Comparison of ENCODE assay signal across 22 mouse cellular contexts in genomic region chr19:17283317-17283716, GRCm38 (mm10).
DNase-seq lines count a peak whose midpoint lies in the region; ATAC-seq and TF ChIP-seq lines count a peak whose summit lies in the region.
"Had no signal": no experiment of that assay in that cellular context is flagged by ENCODE, and none has a peak within 500 bp of the region (broad histone marks: within the 10 kb centered on the region; RNA-seq: fewer than 3 reads in every experiment).

No protein-coding gene starts in this region.

- no peaks in the 10 kb centered on the region for H3K79me2 ChIP-seq in liver, adult 2 months (ENCODE audit: control insufficient read depth, insufficient read depth, low read length)

- TF ChIP-seq CTCF in kidney, adult 2 months (conservative IDR thresholded peaks at IDR 0.05; ENCODE audit: insufficient read depth, insufficient read length, low read depth, low read length): no peak
- no peak for TF ChIP-seq CTCF in liver, adult 2 months (IDR thresholded peaks at IDR 0.05; ENCODE audit: low read depth, low read length)
- TF ChIP-seq CTCF in liver, postnatal 0 days (IDR thresholded peaks at IDR 0.05; ENCODE audit: low read depth): no peak

- no peaks in the 10 kb centered on the region for H3K9me3 ChIP-seq in kidney, embryonic 16.5 days (ENCODE audit: low read length)
- H3K9me3 ChIP-seq in kidney, embryonic 14.5 days (ENCODE audit: control insufficient read depth, low read length): no peaks in the 10 kb centered on the region
- H3K9me3 ChIP-seq in liver, embryonic 12.5 days (replicated peaks): no peaks in the 10 kb centered on the region
- no peaks in the 10 kb centered on the region for H3K9me3 ChIP-seq in liver, postnatal 0 days (ENCODE audit: low read length)
- H3K9me3 ChIP-seq in liver, embryonic 11.5 days (ENCODE audit: control insufficient read depth, low read length): no peaks in the 10 kb centered on the region
- H3K9me3 ChIP-seq: G1E had no signal

- no peak overlapping the region for H3K9ac ChIP-seq in kidney, embryonic 16.5 days (replicated peaks; ENCODE audit: low read length)
- no peak overlapping the region for H3K9ac ChIP-seq in kidney, embryonic 14.5 days (ENCODE audit: low read depth, low read length)
- H3K9ac ChIP-seq in liver, adult 2 months (ENCODE audit: low read depth, low read length): no peak overlapping the region
- H3K9ac ChIP-seq in liver, embryonic 12.5 days: no peak overlapping the region
- no peak overlapping the region for H3K9ac ChIP-seq in liver, postnatal 0 days (replicated peaks)
- H3K9ac ChIP-seq in liver, embryonic 11.5 days (ENCODE audit: low read depth, low read length): no peak overlapping the region

- DNase-seq in kidney, adult 2 months: peak; percentile 29
- DNase-seq in kidney, adult 9 months: peak; percentile 9
- peak; percentile 92 for DNase-seq in liver, adult 2 months (ENCODE audit: extremely low read depth, low read depth, low spot score)
- DNase-seq in liver, postnatal 0 days: no peak
- no peak for DNase-seq in liver, embryonic 11.5 days (ENCODE audit: low spot score)
- DNase-seq: adrenal gland, adult 2 months; adrenal gland, adult 8-10 months; adrenal gland, postnatal 10 days; adrenal gland, postnatal 14 days; adrenal gland, postnatal 25 days; adrenal gland, postnatal 36 days; B cell, adult 2 months; cerebellum, adult 11 months; cerebellum, adult 11-12 months had no signal

- H3K27ac ChIP-seq in kidney, adult 2 months (ENCODE audit: insufficient read depth, low read depth, low read length): no peak overlapping the region
- no peak overlapping the region for H3K27ac ChIP-seq in kidney, embryonic 16.5 days (ENCODE audit: low read length)
- H3K27ac ChIP-seq in kidney, embryonic 14.5 days (ENCODE audit: low read depth, low read length): no peak overlapping the region
- no peak overlapping the region for H3K27ac ChIP-seq in liver, adult 2 months (replicated peaks; ENCODE audit: insufficient read depth, low read depth, low read length)
- H3K27ac ChIP-seq in liver, embryonic 12.5 days: no peak overlapping the region
- H3K27ac ChIP-seq in liver, postnatal 0 days (ENCODE audit: low read depth): no peak overlapping the region
- no peak overlapping the region for H3K27ac ChIP-seq in liver, embryonic 11.5 days (ENCODE audit: low read depth, low read length)

- no peaks in the 10 kb centered on the region for H3K4me1 ChIP-seq in kidney, adult 2 months (ENCODE audit: control insufficient read depth, insufficient read depth, low read length)
- H3K4me1 ChIP-seq in kidney, embryonic 16.5 days (ENCODE audit: insufficient read depth, low read length): no peaks in the 10 kb centered on the region
- H3K4me1 ChIP-seq in kidney, embryonic 14.5 days (ENCODE audit: control insufficient read depth, insufficient read depth, low read length): no peaks in the 10 kb centered on the region
- H3K4me1 ChIP-seq in liver, adult 2 months (ENCODE audit: control insufficient read depth, insufficient read depth, low read length): peaks cover 10% of the 10 kb centered on the region; the same call in 1 of the 2 replicates
- no peaks in the 10 kb centered on the region for H3K4me1 ChIP-seq in liver, embryonic 12.5 days
- no peaks in the 10 kb centered on the region for H3K4me1 ChIP-seq in liver, postnatal 0 days (ENCODE audit: insufficient read depth)
- H3K4me1 ChIP-seq in liver, embryonic 11.5 days (replicated peaks; ENCODE audit: control insufficient read depth, insufficient read depth, low read length): no peaks in the 10 kb centered on the region

- 43% methylated on average over 3 of the region's 3 CpGs for WGBS in kidney, adult 2 months
- 51% methylated on average over 3 of the region's 3 CpGs for WGBS in kidney, embryonic 16.5 days
- WGBS in kidney, embryonic 14.5 days: 48% methylated on average over 3 of the region's 3 CpGs
- 10% methylated on average over 3 of the region's 3 CpGs for WGBS in liver, adult 2 months
- 51% methylated on average over 3 of the region's 3 CpGs for WGBS in liver, embryonic 12.5 days (ENCODE audit: insufficient replicate concordance)
- 47% methylated on average over 3 of the region's 3 CpGs for WGBS in liver, postnatal 0 days (ENCODE audit: insufficient replicate concordance)
- 58% methylated on average over 3 of the region's 3 CpGs for WGBS in liver, embryonic 11.5 days

- H3K4me2 ChIP-seq in kidney, embryonic 16.5 days (replicated peaks; ENCODE audit: low read depth, low read length): no peak overlapping the region
- H3K4me2 ChIP-seq in kidney, embryonic 14.5 days (replicated peaks; ENCODE audit: low read depth, low read length): no peak overlapping the region
- H3K4me2 ChIP-seq in liver, embryonic 12.5 days: no peak overlapping the region
- H3K4me2 ChIP-seq in liver, postnatal 0 days (ENCODE audit: low read depth, low read length): no peak overlapping the region
- no peak overlapping the region for H3K4me2 ChIP-seq in liver, embryonic 11.5 days

- no peaks in the 10 kb centered on the region for H3K27me3 ChIP-seq in kidney, adult 2 months (replicated peaks; ENCODE audit: control insufficient read depth, insufficient read depth, low read length)
- no peaks in the 10 kb centered on the region for H3K27me3 ChIP-seq in kidney, embryonic 16.5 days (ENCODE audit: insufficient read depth, low read length)
- H3K27me3 ChIP-seq in kidney, embryonic 14.5 days (ENCODE audit: control insufficient read depth, insufficient read depth, low read length): no peaks in the 10 kb centered on the region
- no peaks in the 10 kb centered on the region for H3K27me3 ChIP-seq in liver, adult 2 months (ENCODE audit: control insufficient read depth, insufficient read depth, low read length)
- no peaks in the 10 kb centered on the region for H3K27me3 ChIP-seq in liver, embryonic 12.5 days (replicated peaks)
- no peaks in the 10 kb centered on the region for H3K27me3 ChIP-seq in liver, postnatal 0 days (ENCODE audit: insufficient read depth, low read length)
- H3K27me3 ChIP-seq in liver, embryonic 11.5 days (replicated peaks; ENCODE audit: control insufficient read depth, insufficient read depth, low read length): no peaks in the 10 kb centered on the region
- H3K27me3 ChIP-seq: CH12.LX, Patski had no signal

- no peaks in the 10 kb centered on the region for H3K36me3 ChIP-seq in kidney, adult 2 months (ENCODE audit: control insufficient read depth, insufficient read depth, low read length)
- no peaks in the 10 kb centered on the region for H3K36me3 ChIP-seq in kidney, embryonic 16.5 days (ENCODE audit: insufficient read depth, low read length)
- H3K36me3 ChIP-seq in kidney, embryonic 14.5 days (ENCODE audit: control insufficient read depth, insufficient read depth, low read length): no peaks in the 10 kb centered on the region
- no peaks in the 10 kb centered on the region for H3K36me3 ChIP-seq in liver, adult 2 months (ENCODE audit: control insufficient read depth, insufficient read depth, low read length)
- no peaks in the 10 kb centered on the region for H3K36me3 ChIP-seq in liver, embryonic 12.5 days
- H3K36me3 ChIP-seq in liver, postnatal 0 days (replicated peaks; ENCODE audit: insufficient read depth, low read length): no peaks in the 10 kb centered on the region
- no peaks in the 10 kb centered on the region for H3K36me3 ChIP-seq in liver, embryonic 11.5 days (ENCODE audit: control insufficient read depth, insufficient read depth, low read length)
- H3K36me3 ChIP-seq: G1E had no signal

- no peak for TF ChIP-seq POLR2A in kidney, adult 2 months (IDR thresholded peaks at IDR 0.05; ENCODE audit: low read depth, low read length)
- no peak for TF ChIP-seq POLR2A in liver, adult 2 months (IDR thresholded peaks at IDR 0.05; ENCODE audit: extremely low read depth, insufficient read depth, low read length)

- no peak overlapping the region for H3K4me3 ChIP-seq in kidney, adult 2 months (ENCODE audit: insufficient read depth, low read depth, low read length)
- no peak overlapping the region for H3K4me3 ChIP-seq in kidney, embryonic 16.5 days (ENCODE audit: low read length)
- no peak overlapping the region for H3K4me3 ChIP-seq in kidney, embryonic 14.5 days (ENCODE audit: low read length)
- no peak overlapping the region for H3K4me3 ChIP-seq in liver, adult 2 months (ENCODE audit: insufficient read depth, low read depth, low read length)
- no peak overlapping the region for H3K4me3 ChIP-seq in liver, embryonic 12.5 days
- no peak overlapping the region for H3K4me3 ChIP-seq in liver, postnatal 0 days (ENCODE audit: low read depth, low read length)
- H3K4me3 ChIP-seq in liver, embryonic 11.5 days (ENCODE audit: low read depth, low read length): no peak overlapping the region

- TF ChIP-seq EP300 in liver, postnatal 0 days (IDR thresholded peaks at IDR 0.05; ENCODE audit: low read depth): no peak

- ATAC-seq in kidney, embryonic 16.5 days (ENCODE audit: low FRiP score, low TSS enrichment): no peak
- ATAC-seq in kidney, embryonic 14.5 days (ENCODE audit: low FRiP score, low TSS enrichment): no peak
- ATAC-seq in liver, embryonic 12.5 days: no peak
- peak; percentile 62 for ATAC-seq in liver, postnatal 0 days
- no peak for ATAC-seq in liver, embryonic 11.5 days (replicated peaks; ENCODE audit: low FRiP score)
- ATAC-seq: activated CD4-positive, CD25-positive, alpha-beta regulatory T cell, adult 4 months; CD4-positive, CD25-positive, alpha-beta regulatory T cell, adult 4 months; Patski had no signal

Comparison
In these comparisons a context has a peak if more than half of its experiments do, and no peak if none do; other contexts are left out.
1. DNase-seq: peak in kidney, adult 2 months (single experiment), kidney, adult 9 months (single experiment) and liver, adult 2 months (single experiment); none in liver, postnatal 0 days (single experiment) and liver, embryonic 11.5 days (single experiment).